Mouse (Mus musculus): ENCODE results near the gene Shld1. TPM values are rescaled to one million over a fixed set of nuclear protein-coding genes. Genes with fewer than 3 reads are reported as not detected.
A peak's percentile ranks its signal among the peaks of the same experiment; 100 is the strongest.

Gene Shld1
- polyA plus RNA-seq, 1 experiment from 2014 or later, result 24.7 TPM

DNA sequence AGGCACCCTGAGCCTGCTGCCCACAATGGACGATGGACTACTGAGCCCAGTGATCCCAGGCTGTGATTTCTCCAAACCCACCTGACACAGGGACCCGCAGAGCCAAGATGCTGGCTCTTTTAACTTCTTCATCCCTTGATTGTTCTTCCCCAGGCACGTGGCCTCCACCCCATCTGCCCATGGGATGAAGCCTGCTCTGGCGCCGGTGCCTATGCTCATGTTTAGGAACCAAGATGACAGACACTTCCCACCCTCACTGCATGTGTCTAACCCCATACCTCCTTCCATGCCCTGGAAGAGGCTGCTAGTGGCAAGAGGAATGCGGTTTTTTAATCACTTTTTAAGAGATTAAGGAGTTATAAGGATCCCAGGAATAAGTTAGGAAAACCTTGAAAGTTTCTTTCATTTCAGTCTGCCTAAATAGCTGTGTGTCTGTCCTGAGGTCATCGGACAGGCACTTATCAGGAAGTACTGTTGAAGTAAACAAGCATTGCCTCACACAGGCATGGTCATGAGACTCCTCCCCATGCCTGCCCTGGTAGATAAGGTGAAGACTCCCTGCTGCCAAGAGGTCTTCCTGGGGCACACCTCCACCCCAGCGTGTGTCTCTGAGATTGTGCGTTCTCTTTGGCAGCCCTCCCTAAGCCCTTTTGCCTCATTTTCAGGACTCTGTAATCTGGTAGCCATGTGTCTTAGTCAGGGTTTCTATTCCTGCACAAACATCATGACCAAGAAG, 8.8 kb downstream of the Shld1 start:
- Histone ChIP-seq H3K27ac (replicated peaks) (no peak overlapping the region), H3K9ac (no peak overlapping the region), H3K9me3 (no peaks in the 10 kb centered on the region), H3K4me2 (no peak overlapping the region), H3K4me1 (replicated peaks) (no peaks in the 10 kb centered on the region), H3K27me3 (no peaks in the 10 kb centered on the region), H3K4me3 (no peak overlapping the region), H3K36me3 (peaks cover 38% of the 10 kb centered on the region)
- no peak for ATAC-seq (ENCODE audit: low read depth)
- 89% methylated on average over 9 of the region's 9 CpGs for WGBS

DNA sequence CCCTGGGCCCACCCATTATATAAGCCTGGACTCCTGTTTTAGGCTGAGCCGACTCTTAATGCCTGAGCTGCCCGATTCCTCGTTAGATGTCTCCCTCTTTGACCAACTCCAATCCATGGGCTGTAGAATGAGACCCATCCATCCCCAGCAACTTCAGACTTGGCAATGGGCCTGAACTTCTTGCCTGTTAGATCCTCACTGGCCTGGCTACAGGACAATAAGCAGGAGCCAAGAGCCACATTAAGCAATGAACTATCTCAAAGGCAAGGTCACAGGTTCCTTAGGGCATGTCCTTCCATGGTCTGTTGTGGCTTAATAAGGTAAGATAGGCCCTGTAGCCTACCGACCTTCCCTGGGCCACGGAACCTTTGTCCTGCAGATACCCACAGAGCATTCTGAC, 9.8 kb downstream of the Shld1 start:
- 93% methylated on average over 5 of the region's 5 CpGs for WGBS
- Histone ChIP-seq H3K9ac (no peak overlapping the region), H3K27ac (replicated peaks) (peak overlapping the region; percentile 33; the same call in 1 of the 2 replicates), H3K27me3 (no peaks in the 10 kb centered on the region), H3K4me2 (no peak overlapping the region), H3K9me3 (no peaks in the 10 kb centered on the region), H3K4me3 (no peak overlapping the region), H3K4me1 (replicated peaks) (no peaks in the 10 kb centered on the region), H3K36me3 (peaks cover 38% of the 10 kb centered on the region)
- no peak for ATAC-seq (ENCODE audit: low read depth)

GRCm38 (mm10) chr2:132697256-132697655, 10.5 kb downstream of the Shld1 start:
- H3K4me1 ChIP-seq (replicated peaks), result no peaks in the 10 kb centered on the region
- 87% methylated on average over 5 of the region's 5 CpGs for WGBS
- no peaks in the 10 kb centered on the region for H3K9me3 ChIP-seq
- no peak overlapping the region for H3K27ac ChIP-seq (replicated peaks)
- ATAC-seq (ENCODE audit: low read depth), result no peak
- H3K27me3 ChIP-seq, result no peaks in the 10 kb centered on the region
- no peak overlapping the region for H3K4me2 ChIP-seq
- no peak overlapping the region for H3K9ac ChIP-seq
- H3K36me3 ChIP-seq, result peaks cover 38% of the 10 kb centered on the region
- no peak overlapping the region for H3K4me3 ChIP-seq

GRCm38 (mm10) chr2:132697695-132698094, 11.0 kb downstream of the Shld1 start:
- Histone ChIP-seq H3K4me1 (replicated peaks) (no peaks in the 10 kb centered on the region), H3K9me3 (no peaks in the 10 kb centered on the region), H3K27me3 (no peaks in the 10 kb centered on the region), H3K4me3 (no peak overlapping the region), H3K36me3 (peaks cover 38% of the 10 kb centered on the region), H3K9ac (no peak overlapping the region), H3K4me2 (no peak overlapping the region), H3K27ac (replicated peaks) (no peak overlapping the region)
- no peak for ATAC-seq (ENCODE audit: low read depth)
- 60% methylated on average over 7 of the region's 7 CpGs for WGBS

- H3K4me1 ChIP-seq (replicated peaks), result no peaks in the 10 kb centered on the region
- no peaks in the 10 kb centered on the region for H3K9me3 ChIP-seq
- 89% methylated on average over 6 of the region's 6 CpGs for WGBS
- no peak overlapping the region for H3K27ac ChIP-seq (replicated peaks)
- H3K9ac ChIP-seq, result no peak overlapping the region
- no peak overlapping the region for H3K4me3 ChIP-seq
- H3K36me3 ChIP-seq, result peaks cover 36% of the 10 kb centered on the region
- no peak for ATAC-seq (ENCODE audit: low read depth)
- no peaks in the 10 kb centered on the region for H3K27me3 ChIP-seq
- no peak overlapping the region for H3K4me2 ChIP-seq
Measured at GRCm38 (mm10) chr2:132698420-132698819, 11.7 kb downstream of the Shld1 start.

GRCm38 (mm10) chr2:132700921-132701320, 14.2 kb downstream of the Shld1 start:
- ATAC-seq (ENCODE audit: low read depth), result no peak
- Histone ChIP-seq H3K27ac (replicated peaks) (no peak overlapping the region), H3K4me2 (no peak overlapping the region), H3K4me3 (no peak overlapping the region), H3K36me3 (peaks cover 15% of the 10 kb centered on the region), H3K9ac (no peak overlapping the region), H3K27me3 (no peaks in the 10 kb centered on the region), H3K9me3 (no peaks in the 10 kb centered on the region), H3K4me1 (replicated peaks) (0 out of 2 replicates have a peak, but pooled peaks cover 3% of the 10 kb centered on the region)
- 94% methylated on average over 4 of the region's 4 CpGs for WGBS

DNA sequence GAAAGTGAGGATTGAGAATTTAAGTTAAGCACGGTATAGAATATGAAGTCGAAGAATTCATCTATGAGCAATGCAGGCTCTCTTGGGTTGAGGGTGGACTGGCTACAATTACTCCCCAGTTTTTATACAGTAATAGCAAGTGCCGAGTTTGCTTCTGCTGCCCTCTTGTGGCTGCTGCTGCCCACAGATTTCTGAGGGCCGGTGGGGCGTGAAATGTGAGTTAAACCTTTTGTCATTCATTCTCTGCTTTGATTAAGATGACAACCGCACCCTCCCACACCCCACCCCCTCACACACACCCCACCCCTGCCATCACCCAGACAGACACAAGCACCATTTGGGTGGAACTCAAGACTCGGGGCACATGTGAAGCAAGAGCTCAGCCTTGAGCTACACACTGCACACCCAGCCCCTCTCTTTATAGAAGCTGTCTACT, 14.7 kb downstream of the Shld1 start:
- Histone ChIP-seq H3K9ac (no peak overlapping the region), H3K4me1 (replicated peaks) (0 out of 2 replicates have a peak, but pooled peaks cover 3% of the 10 kb centered on the region), H3K4me3 (no peak overlapping the region), H3K27ac (replicated peaks) (no peak overlapping the region), H3K27me3 (no peaks in the 10 kb centered on the region), H3K4me2 (no peak overlapping the region), H3K36me3 (peaks cover 15% of the 10 kb centered on the region), H3K9me3 (no peaks in the 10 kb centered on the region)
- 20% methylated on average over 7 of the region's 7 CpGs for WGBS
- ATAC-seq (ENCODE audit: low read depth), result peak; percentile 88

GRCm38 (mm10) chr2:132705251-132705992, 18.7 kb downstream of the Shld1 start:
- Histone ChIP-seq H3K9me3 (no peaks in the 10 kb centered on the region), H3K4me1 (replicated peaks) (0 out of 2 replicates have a peak, but pooled peaks cover 3% of the 10 kb centered on the region), H3K4me2 (no peak overlapping the region), H3K9ac (no peak overlapping the region), H3K4me3 (no peak overlapping the region), H3K27ac (replicated peaks) (no peak overlapping the region), H3K36me3 (peaks cover 14% of the 10 kb centered on the region; the same call in 1 of the 2 replicates), H3K27me3 (no peaks in the 10 kb centered on the region)
- 74% methylated on average over 10 of the region's 10 CpGs for WGBS
- no peak for ATAC-seq (ENCODE audit: low read depth)

GRCm38 (mm10) chr2:132706309-132706708, 19.6 kb downstream of the Shld1 start:
- Histone ChIP-seq H3K4me1 (replicated peaks) (0 out of 2 replicates have a peak, but pooled peaks cover 3% of the 10 kb centered on the region), H3K27me3 (no peaks in the 10 kb centered on the region), H3K4me2 (no peak overlapping the region), H3K27ac (replicated peaks) (no peak overlapping the region), H3K36me3 (peaks cover 18% of the 10 kb centered on the region; the same call in 1 of the 2 replicates), H3K4me3 (no peak overlapping the region), H3K9me3 (no peaks in the 10 kb centered on the region), H3K9ac (no peak overlapping the region)
- ATAC-seq (ENCODE audit: low read depth), result no peak
- WGBS, result 90% methylated on average over 3 of the region's 3 CpGs

DNA sequence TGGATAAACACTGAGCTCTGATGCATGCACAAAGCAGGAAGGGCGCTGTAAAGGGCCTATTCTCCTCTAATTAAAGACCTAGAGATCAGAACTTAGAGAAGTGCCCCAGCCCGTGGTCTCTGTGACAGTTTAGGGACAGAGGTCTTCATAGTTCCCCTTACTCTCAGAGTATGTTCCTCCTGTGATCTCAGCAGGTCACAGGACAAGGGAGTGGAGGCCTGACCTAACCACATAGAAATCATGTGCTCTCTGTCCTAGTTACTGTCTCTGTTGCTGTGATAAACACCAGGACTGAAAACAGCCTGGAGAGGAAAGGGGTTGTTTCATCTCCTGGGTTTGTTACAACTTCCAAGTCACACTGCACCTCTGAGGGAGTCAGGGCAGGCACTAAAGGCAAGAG, 23.8 kb downstream of the Shld1 start:
- H3K4me1 ChIP-seq (replicated peaks), result peaks cover 6% of the 10 kb centered on the region; the same call in 1 of the 2 replicates
- no peak for ATAC-seq (ENCODE audit: low read depth)
- WGBS, result 74% methylated on average over 2 of the region's 2 CpGs
- H3K4me2 ChIP-seq, result no peak overlapping the region
- no peaks in the 10 kb centered on the region for H3K27me3 ChIP-seq
- no peaks in the 10 kb centered on the region for H3K9me3 ChIP-seq
- 0 out of 2 replicates have a peak, but pooled peaks cover 10% of the 10 kb centered on the region for H3K36me3 ChIP-seq
- no peak overlapping the region for H3K9ac ChIP-seq
- H3K4me3 ChIP-seq, result no peak overlapping the region
- no peak overlapping the region for H3K27ac ChIP-seq (replicated peaks)

DNA sequence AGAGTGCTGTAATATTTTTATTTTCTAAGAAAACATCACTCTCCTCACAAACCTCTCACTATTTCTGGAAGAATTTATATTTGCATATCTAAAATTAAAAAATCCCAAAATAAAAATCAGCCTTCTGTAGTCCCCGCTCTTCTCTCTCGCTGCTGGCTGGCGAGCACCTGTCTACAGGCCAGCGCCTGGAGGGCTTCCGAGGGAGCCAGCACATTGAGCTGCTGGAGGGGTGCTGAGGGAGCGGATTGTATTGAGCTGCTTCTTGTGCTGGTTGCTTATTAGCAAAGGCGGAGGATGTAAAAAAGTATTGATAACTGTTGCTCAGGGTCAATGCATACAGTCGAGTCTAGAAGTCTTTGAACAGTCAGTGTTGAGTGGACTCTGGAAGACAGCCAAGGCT, 25.3 kb downstream of the Shld1 start:
- WGBS, result 86% methylated on average over 8 of the region's 8 CpGs
- no peak overlapping the region for H3K27ac ChIP-seq (replicated peaks)
- H3K4me2 ChIP-seq, result no peak overlapping the region
- no peak overlapping the region for H3K9ac ChIP-seq
- ATAC-seq (ENCODE audit: low read depth), result no peak
- peaks cover 9% of the 10 kb centered on the region; the same call in 1 of the 2 replicates for H3K4me1 ChIP-seq (replicated peaks)
- H3K9me3 ChIP-seq, result no peaks in the 10 kb centered on the region
- no peaks in the 10 kb centered on the region for H3K27me3 ChIP-seq
- H3K36me3 ChIP-seq, result 0 out of 2 replicates have a peak, but pooled peaks cover 10% of the 10 kb centered on the region
- no peak overlapping the region for H3K4me3 ChIP-seq

GRCm38 (mm10) chr2:132714522-132714921, 27.8 kb downstream of the Shld1 start:
- H3K36me3 ChIP-seq, result 0 out of 2 replicates have a peak, but pooled peaks cover 10% of the 10 kb centered on the region
- no peak overlapping the region for H3K27ac ChIP-seq (replicated peaks)
- no peak overlapping the region for H3K9ac ChIP-seq
- H3K27me3 ChIP-seq, result no peaks in the 10 kb centered on the region
- peaks cover 9% of the 10 kb centered on the region; the same call in 1 of the 2 replicates for H3K4me1 ChIP-seq (replicated peaks)
- no peaks in the 10 kb centered on the region for H3K9me3 ChIP-seq
- WGBS, result 85% methylated on average over 7 of the region's 7 CpGs
- H3K4me2 ChIP-seq, result no peak overlapping the region
- ATAC-seq (ENCODE audit: low read depth), result no peak
- no peak overlapping the region for H3K4me3 ChIP-seq

All from neural tube, embryonic 13.5 days (tissue).